ENCODE assay signal across 15 mouse cellular contexts in the genomic region with DNA sequence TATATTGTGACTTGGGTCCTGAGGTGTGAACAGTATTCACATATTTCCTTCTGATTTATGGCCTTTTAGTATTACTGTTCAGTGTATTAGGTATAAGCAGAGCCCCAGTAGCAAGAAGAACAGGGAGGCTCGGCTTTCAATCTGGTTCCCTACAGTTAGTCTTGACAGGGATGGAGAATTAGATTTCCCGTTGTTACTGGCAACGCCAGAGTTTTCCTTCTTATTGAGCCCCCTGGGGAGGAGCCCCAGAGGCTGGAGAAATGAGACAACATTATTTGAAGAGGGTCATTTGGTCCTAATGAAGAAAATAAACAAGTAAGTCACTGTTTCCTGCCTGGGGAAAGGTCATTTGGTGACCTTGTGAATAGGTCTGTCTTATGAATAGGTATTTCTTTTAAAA.
"Had no signal": no experiment of that assay in that cellular context is flagged by ENCODE, and none has a peak within 500 bp of the region (broad histone marks: within the 10 kb centered on the region; RNA-seq: fewer than 3 reads in every experiment).

No protein-coding gene starts in this region.

- H3K27ac ChIP-seq: limb, embryonic 15.5 days; liver, embryonic 12.5 days; lung, embryonic 15.5 days; macrophage; midbrain, embryonic 15.5 days; neural tube, embryonic 13.5 days; stomach, embryonic 15.5 days had no signal

- H3K27me3 ChIP-seq: limb, embryonic 15.5 days; liver, embryonic 12.5 days; lung, embryonic 15.5 days; megakaryocyte, embryonic 14.5 days; midbrain, embryonic 15.5 days; stomach, embryonic 15.5 days had no signal

- H3K4me3 ChIP-seq: limb, embryonic 15.5 days; liver, embryonic 12.5 days; lung, embryonic 15.5 days; megakaryocyte, embryonic 14.5 days; midbrain, embryonic 15.5 days; neural tube, embryonic 13.5 days; stomach, embryonic 15.5 days had no signal

- H3K4me1 ChIP-seq: limb, embryonic 15.5 days; liver, embryonic 12.5 days; megakaryocyte, embryonic 14.5 days; midbrain, embryonic 15.5 days had no signal

- H3K4me2 ChIP-seq: limb, embryonic 15.5 days; liver, embryonic 12.5 days; lung, embryonic 15.5 days; midbrain, embryonic 15.5 days; neural tube, embryonic 13.5 days; stomach, embryonic 15.5 days had no signal

- H3K36me3 ChIP-seq: limb, embryonic 15.5 days; liver, embryonic 12.5 days; lung, embryonic 15.5 days; midbrain, embryonic 15.5 days; neural tube, embryonic 13.5 days; stomach, embryonic 15.5 days had no signal

- ATAC-seq: liver, embryonic 12.5 days; midbrain, embryonic 15.5 days had no signal

- DNase-seq: kidney, adult 8-10 months; kidney, postnatal 36 days; layer of hippocampus, adult 9-11 months; lung, postnatal 14 days; retina, postnatal 1 day; right cerebral cortex, postnatal 14 days; thymus, postnatal 36 days had no signal

- H3K9me3 ChIP-seq: limb, embryonic 15.5 days; liver, embryonic 12.5 days; lung, embryonic 15.5 days; midbrain, embryonic 15.5 days; neural tube, embryonic 13.5 days; stomach, embryonic 15.5 days had no signal

- H3K9ac ChIP-seq: limb, embryonic 15.5 days; liver, embryonic 12.5 days; lung, embryonic 15.5 days; midbrain, embryonic 15.5 days; neural tube, embryonic 13.5 days; stomach, embryonic 15.5 days had no signal
